Mouse (Mus musculus) neural tube, embryonic 12.5 days (tissue): ENCODE data around the gene Tshz2. TPM values are rescaled to one million over a fixed set of nuclear protein-coding genes. Genes with fewer than 3 reads are reported as not detected.

Experiments
- ATAC-seq: fragments of 200-750 bp; cut with Nextera tagmentation; 2 replicates; pipeline ENCODE4 v1.8.0; 2017; ENCODE audit warnings: low read depth, mild to moderate bottlenecking, moderate TSS enrichment, moderate library complexity; ENCODE audit not compliant: low FRiP score
- H3K27ac ChIP-seq: fragments of 300-500 bp; sonication (generic); 2 replicates; pipeline ENCODE4 v1.5.1; 2016
- H3K27me3 ChIP-seq: fragments of 300-500 bp; sonication (generic); replicated peaks from 2 replicates; pipeline ENCODE4 v1.6.1; 2016; ENCODE audit warnings: mild to moderate bottlenecking
- H3K36me3 ChIP-seq: fragments of 300-500 bp; sonication (generic); 2 replicates; pipeline ENCODE4 v1.6.1; 2016; ENCODE audit warnings: mild to moderate bottlenecking
- H3K4me1 ChIP-seq: fragments of 300-500 bp; sonication (generic); 2 replicates; pipeline ENCODE4 v1.6.1; 2016
- H3K4me2 ChIP-seq: fragments of 300-500 bp; sonication (generic); replicated peaks from 2 replicates; pipeline ENCODE4 v1.6.1; 2016; ENCODE audit warnings: mild to moderate bottlenecking
- H3K4me3 ChIP-seq: fragments of 300-500 bp; sonication (generic); 2 replicates; pipeline ENCODE4 v1.5.1; 2016
- H3K9ac ChIP-seq: fragments of 300-500 bp; sonication (generic); 2 replicates; pipeline ENCODE4 v1.6.1; 2016; ENCODE audit warnings: mild to moderate bottlenecking
- H3K9me3 ChIP-seq: fragments of 300-500 bp; sonication (generic); 2 replicates; pipeline ENCODE4 v1.6.1; 2016; ENCODE audit warnings: mild to moderate bottlenecking
- WGBS: fragments of 180-500 bp; shearing (Covaris S2); methylation state at CpG from one replicate; pipeline ENCODE4 v1.1.7; 2016; 5-methylcytosine and 5-hydroxymethylcytosine counted together
- polyA plus RNA-seq: library from polyadenylated mRNA; unstranded; fragments of >200 nt; fragmentation: Nextera tagmentation; extraction: Ambion mirVana; gene quantifications from 2 replicates; pipeline ENCODE4 v1.2.1, GENCODE M21; 2016

Gene Tshz2
- polyA plus RNA-seq, 1 experiment from 2014 or later: 30.7 TPM

DNA sequence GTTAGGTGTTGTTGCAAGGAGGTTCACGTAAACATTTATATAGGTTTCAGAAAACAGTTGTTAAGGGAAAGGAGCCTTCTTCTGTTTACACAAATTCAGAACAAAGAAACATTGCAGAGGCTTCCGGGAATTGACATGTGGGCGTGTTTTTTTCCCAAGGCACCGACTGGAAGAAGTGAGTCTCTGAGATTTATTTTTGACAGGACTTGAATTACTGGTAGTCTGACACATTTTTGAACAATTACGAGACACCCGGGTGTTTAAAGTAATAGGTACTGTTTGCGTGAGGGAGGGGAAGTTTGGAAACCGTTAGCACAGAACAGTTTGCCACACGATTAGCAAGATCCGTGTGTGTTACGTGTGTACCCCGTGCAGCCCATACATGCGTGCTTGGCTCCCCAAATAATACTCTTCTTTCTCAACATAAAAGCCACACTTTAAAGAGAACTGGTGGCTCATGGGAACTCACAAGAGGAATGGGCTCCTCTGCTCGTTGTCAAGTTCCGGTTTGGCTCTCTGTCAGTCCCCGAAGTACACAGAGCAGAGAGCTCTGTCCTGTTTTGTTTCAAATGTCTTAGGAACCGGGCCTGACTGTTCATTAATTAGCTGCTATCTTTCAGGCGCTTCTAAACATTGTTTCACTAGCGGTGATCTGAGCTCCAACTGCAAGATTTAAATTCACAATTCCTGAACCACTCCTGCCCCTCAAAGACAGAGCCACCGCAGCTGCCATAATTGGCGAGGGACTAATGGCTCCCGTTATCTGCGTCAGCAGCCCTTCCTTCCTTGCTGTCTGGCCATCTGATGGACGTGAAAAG, 91.0 kb downstream of the Tshz2 start:
- H3K9me3 ChIP-seq: no peaks in the 10 kb centered on the region
- WGBS: 62% methylated on average over 24 of the region's 24 CpGs
- H3K27ac ChIP-seq: 0 out of 2 replicates have a peak overlapping the region, but pooled peaks have one; percentile 32
- no peak overlapping the region for H3K9ac ChIP-seq
- H3K4me1 ChIP-seq: peaks cover 28% of the 10 kb centered on the region
- H3K4me2 ChIP-seq: 0 out of 2 replicates have a peak overlapping the region, but pooled peaks have one; percentile 4
- no peak for ATAC-seq
- no peaks in the 10 kb centered on the region for H3K36me3 ChIP-seq
- H3K4me3 ChIP-seq: no peak overlapping the region
- no peaks in the 10 kb centered on the region for H3K27me3 ChIP-seq

DNA sequence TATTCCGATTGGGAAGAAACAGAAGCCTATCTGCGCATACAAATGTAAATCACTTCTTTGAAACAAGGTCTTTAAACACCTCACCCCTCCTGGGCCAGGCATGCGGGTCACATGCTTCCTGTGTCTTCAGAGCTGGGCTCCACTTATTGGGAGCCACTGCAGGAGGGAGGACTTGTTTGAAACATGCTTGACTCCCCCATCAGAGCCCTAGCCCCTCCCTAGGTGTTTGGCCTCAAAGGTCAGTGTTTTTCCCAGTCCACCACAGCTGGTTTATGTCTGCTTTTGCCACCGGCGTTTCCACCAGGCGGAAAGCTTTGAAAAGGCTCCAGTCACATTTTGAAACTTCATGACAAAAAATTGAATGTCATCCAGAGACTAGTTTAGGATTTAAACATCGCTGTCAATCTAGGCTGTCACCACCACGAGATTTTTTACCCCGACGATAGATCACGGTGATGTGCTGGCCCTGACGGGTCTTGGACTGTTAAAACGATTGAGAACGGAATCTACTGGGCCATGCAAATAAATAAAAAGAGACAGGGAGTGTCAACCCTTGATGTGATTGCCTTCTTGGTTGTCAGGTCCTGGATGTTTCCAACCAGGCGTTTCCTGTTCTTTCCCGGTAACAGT, 96.0 kb downstream of the Tshz2 start:
- no peak overlapping the region for H3K27ac ChIP-seq
- no peak overlapping the region for H3K4me3 ChIP-seq
- no peak overlapping the region for H3K9ac ChIP-seq
- H3K9me3 ChIP-seq: no peaks in the 10 kb centered on the region
- H3K36me3 ChIP-seq: no peaks in the 10 kb centered on the region
- no peaks in the 10 kb centered on the region for H3K27me3 ChIP-seq
- peaks cover 6% of the 10 kb centered on the region for H3K4me1 ChIP-seq
- ATAC-seq: no peak
- no peak overlapping the region for H3K4me2 ChIP-seq
- 73% methylated on average over 16 of the region's 16 CpGs for WGBS

DNA sequence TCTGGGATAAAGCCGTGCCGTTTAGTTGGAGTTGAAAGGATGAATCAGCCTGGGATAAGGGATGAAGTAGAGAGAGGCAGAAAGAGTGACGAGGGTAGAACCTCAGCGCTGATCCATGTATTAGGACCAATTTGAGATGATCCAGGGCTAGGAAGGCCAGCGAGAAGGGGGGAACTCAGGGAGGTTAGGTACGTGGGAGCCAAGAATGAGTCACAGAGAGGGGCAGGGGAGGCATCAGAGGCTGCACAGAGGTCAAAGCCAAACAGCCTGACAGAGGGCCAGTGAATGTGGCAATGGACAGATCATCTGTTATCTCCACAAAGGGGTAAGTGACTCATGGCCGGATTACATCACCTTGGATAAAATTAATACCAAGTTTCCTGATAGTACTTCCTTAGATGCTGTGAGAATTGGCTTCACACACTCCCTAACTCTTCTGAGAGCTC, 97.8 kb downstream of the Tshz2 start:
- no peak for ATAC-seq
- Histone ChIP-seq H3K27ac (no peak overlapping the region), H3K36me3 (no peaks in the 10 kb centered on the region), H3K4me2 (no peak overlapping the region), H3K4me3 (no peak overlapping the region), H3K4me1 (peaks cover 9% of the 10 kb centered on the region; the same call in 1 of the 2 replicates), H3K9me3 (no peaks in the 10 kb centered on the region), H3K9ac (no peak overlapping the region), H3K27me3 (no peaks in the 10 kb centered on the region)
- 82% methylated on average over 7 of the region's 7 CpGs for WGBS

DNA sequence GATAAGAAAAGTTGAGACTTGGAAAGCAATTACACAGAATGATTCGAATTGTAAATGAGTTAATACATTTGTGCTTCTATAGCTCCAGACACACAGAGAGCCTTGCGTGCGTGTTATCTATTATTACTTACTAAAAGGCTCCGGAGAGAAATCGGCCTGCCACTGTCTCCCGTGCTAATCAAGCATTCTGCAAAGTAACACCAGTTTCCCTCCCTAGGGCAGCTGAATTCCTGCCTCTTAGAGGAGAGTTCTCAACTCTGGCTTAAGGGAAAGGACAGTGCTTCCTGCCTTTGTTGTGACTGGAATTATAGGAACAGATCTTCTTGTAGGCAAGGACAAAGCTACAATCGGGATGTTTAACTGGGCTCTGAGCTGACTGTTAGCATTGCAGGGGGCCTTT, 101.2 kb downstream of the Tshz2 start:
- Histone ChIP-seq H3K36me3 (no peaks in the 10 kb centered on the region), H3K27me3 (no peaks in the 10 kb centered on the region), H3K9ac (no peak overlapping the region), H3K27ac (no peak overlapping the region), H3K9me3 (no peaks in the 10 kb centered on the region), H3K4me1 (peaks cover 9% of the 10 kb centered on the region; the same call in 1 of the 2 replicates), H3K4me2 (0 out of 2 replicates have a peak overlapping the region, but pooled peaks have one; percentile 12), H3K4me3 (no peak overlapping the region)
- 51% methylated on average over 7 of the region's 7 CpGs for WGBS
- ATAC-seq: no peak

DNA sequence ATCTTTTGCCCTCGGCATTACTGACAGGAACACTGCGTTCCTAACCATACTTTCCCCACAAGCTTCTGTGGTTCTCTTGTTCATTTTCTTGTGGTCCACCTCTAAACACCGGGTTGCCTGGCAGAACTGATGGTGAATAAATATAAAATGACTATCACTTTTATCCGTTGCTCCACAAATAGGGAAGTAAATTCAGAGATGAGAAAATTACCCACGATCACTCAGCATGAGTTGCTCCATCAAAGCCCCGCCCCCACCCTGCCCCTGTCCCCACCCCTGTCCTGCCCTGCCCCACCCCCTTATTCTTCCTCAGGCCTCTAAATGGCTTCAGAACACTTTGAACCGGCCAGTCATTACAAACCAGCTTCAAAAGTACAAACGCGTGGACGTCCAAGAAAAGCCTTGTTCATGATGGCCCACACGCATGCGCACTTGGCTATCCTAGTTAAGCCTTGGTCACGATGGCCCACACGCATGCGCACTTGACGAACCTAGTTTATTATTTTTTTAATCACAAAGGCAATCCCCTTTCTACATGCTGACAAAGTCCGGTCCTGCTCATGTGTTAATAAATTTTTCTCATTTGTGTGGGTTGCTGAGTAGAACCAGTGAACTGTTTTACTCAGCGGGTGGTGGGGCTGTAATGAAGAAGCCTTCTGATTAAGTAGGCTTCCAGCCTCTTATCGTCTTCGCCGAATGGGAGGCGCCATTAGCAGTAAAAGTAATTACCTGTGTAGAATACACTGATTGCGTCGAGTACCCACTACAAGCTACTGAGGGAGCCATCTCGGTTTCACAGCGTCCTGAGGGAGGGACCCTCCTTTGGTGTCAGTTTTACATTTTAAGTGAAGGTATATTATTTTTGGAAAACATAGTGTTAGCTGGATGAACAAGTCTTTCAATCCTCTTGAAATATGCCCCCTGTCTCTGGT, 102.9 kb downstream of the Tshz2 start:
- H3K4me3 ChIP-seq: no peak overlapping the region
- no peak overlapping the region for H3K4me2 ChIP-seq
- no peaks in the 10 kb centered on the region for H3K36me3 ChIP-seq
- peaks cover 9% of the 10 kb centered on the region; the same call in 1 of the 2 replicates for H3K4me1 ChIP-seq
- 66% methylated on average over 26 of the region's 26 CpGs for WGBS
- no peaks in the 10 kb centered on the region for H3K9me3 ChIP-seq
- H3K27ac ChIP-seq: no peak overlapping the region
- H3K9ac ChIP-seq: no peak overlapping the region
- peak; percentile 53; the same call in 1 of the 2 replicates for ATAC-seq
- no peaks in the 10 kb centered on the region for H3K27me3 ChIP-seq

DNA sequence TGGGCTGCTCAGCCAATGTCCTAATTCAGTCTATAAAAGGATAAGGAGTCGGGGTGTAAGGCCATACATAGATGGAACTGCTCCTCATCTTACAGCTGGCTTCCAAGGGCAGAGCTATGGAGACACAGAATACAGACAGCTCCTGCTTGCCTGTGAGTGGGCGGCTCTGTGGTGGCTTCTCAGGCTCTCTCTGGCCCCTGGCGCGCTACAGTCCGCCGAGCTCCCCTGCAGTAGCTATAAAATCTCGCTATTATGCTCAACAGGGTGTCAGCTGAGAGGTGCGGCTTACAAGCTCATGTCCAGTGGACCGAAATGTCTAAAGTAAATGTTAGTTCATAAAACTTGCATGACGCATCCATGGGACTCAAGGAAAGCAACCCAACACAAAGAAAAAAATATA, 108.2 kb downstream of the Tshz2 start:
- Histone ChIP-seq H3K4me2 (no peak overlapping the region), H3K9ac (no peak overlapping the region), H3K27me3 (no peaks in the 10 kb centered on the region), H3K4me1 (no peaks in the 10 kb centered on the region), H3K36me3 (no peaks in the 10 kb centered on the region), H3K27ac (no peak overlapping the region), H3K4me3 (no peak overlapping the region), H3K9me3 (no peaks in the 10 kb centered on the region)
- 74% methylated on average over 10 of the region's 10 CpGs for WGBS
- no peak for ATAC-seq

DNA sequence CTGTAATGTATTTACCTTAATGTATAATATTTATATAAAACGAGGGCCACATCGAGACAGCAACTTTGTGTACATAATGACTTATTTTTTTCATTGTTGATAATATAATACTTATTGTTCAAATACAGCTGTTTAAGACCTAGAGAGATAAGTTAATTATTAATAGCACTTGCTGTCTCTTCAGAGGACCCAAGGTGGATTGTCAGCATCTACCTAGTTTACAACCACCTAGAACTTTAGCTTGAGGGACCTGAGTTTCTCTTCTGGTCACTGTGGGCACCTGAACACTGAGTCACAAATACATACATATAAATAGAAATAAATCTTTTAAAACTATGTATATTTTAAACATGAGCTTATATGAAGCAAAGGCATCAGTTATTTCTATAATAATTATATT, 110.0 kb downstream of the Tshz2 start:
- no peak overlapping the region for H3K4me2 ChIP-seq
- H3K9ac ChIP-seq: no peak overlapping the region
- no peaks in the 10 kb centered on the region for H3K27me3 ChIP-seq
- no peak overlapping the region for H3K4me3 ChIP-seq
- H3K36me3 ChIP-seq: no peaks in the 10 kb centered on the region
- no peak overlapping the region for H3K27ac ChIP-seq
- 87% methylated on average over 2 of the region's 2 CpGs for WGBS
- no peaks in the 10 kb centered on the region for H3K9me3 ChIP-seq
- H3K4me1 ChIP-seq: no peaks in the 10 kb centered on the region
- ATAC-seq: no peak

DNA sequence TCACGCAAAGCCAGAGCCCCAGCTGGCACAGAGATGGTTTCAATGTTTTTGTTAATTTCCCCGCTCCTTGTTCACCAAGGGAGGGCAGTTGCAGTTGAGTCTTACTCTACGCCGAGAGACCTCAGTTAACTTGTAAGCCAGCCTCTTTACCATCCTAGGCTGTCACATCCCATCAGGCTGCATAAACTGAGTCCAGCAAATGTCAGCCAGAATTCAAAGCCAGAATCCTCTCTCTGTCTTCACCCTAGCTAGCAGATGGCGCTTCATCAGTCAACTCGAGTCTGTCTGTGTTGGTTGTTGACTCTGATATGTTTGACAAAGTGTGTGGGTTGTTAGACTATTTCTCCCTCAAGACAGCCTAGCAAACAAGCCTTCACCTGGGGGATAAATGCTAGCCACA, 110.5 kb downstream of the Tshz2 start:
- no peak overlapping the region for H3K9ac ChIP-seq
- H3K9me3 ChIP-seq: no peaks in the 10 kb centered on the region
- H3K36me3 ChIP-seq: no peaks in the 10 kb centered on the region
- no peaks in the 10 kb centered on the region for H3K27me3 ChIP-seq
- WGBS: 84% methylated on average over 6 of the region's 6 CpGs
- H3K4me1 ChIP-seq: no peaks in the 10 kb centered on the region
- no peak overlapping the region for H3K4me3 ChIP-seq
- no peak overlapping the region for H3K27ac ChIP-seq
- ATAC-seq: no peak
- H3K4me2 ChIP-seq: no peak overlapping the region

DNA sequence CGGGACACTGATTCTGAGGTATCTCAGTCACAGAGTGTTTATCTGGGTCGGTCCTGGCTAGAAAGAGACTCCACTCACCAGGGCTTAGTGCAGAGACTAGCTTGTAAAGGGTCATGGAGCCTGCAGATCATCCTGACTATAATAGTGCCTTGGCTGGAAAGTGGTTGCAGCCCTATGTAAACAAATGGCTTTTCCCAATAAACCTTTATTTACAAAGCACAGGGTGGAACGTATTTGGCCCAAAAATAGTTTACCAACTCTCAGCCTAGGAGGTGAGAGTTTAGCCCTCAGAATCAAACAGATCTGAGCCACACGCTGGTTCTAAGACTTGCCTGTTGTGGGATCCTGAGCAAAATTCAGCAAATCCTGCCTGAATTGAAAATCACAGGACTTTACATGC, 111.1 kb downstream of the Tshz2 start:
- H3K4me3 ChIP-seq: no peak overlapping the region
- no peaks in the 10 kb centered on the region for H3K4me1 ChIP-seq
- 81% methylated on average over 4 of the region's 4 CpGs for WGBS
- H3K27me3 ChIP-seq: no peaks in the 10 kb centered on the region
- H3K4me2 ChIP-seq: no peak overlapping the region
- no peak for ATAC-seq
- no peaks in the 10 kb centered on the region for H3K36me3 ChIP-seq
- no peak overlapping the region for H3K9ac ChIP-seq
- H3K9me3 ChIP-seq: no peaks in the 10 kb centered on the region
- H3K27ac ChIP-seq: no peak overlapping the region

DNA sequence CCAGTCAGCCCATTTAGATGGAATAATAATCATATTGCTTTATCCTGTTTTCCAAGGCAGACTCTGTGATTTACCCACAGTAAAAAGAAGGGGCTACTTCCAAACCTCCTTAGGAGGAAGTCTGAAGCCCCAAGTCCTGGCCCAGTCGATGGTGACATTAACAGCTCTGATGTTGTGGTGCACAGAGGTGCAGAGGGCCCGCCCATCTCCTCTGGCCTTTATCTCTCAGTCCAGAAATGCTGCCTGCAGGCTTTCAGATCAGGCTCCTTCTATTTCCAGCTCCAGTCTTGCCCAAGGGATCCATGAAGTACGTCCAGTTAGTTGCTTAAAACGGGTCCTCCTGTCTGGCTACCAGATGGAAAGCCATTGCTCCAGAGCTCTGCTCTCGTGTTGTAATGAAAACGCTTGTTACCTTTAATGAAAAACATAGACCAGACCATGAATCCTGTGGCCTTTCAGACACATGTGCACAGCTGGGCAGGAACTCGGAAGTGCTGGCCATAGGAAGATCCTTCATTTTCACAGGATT, 114.4 kb downstream of the Tshz2 start:
- H3K9ac ChIP-seq: no peak overlapping the region
- 83% methylated on average over 7 of the region's 7 CpGs for WGBS
- H3K4me2 ChIP-seq: no peak overlapping the region

DNA sequence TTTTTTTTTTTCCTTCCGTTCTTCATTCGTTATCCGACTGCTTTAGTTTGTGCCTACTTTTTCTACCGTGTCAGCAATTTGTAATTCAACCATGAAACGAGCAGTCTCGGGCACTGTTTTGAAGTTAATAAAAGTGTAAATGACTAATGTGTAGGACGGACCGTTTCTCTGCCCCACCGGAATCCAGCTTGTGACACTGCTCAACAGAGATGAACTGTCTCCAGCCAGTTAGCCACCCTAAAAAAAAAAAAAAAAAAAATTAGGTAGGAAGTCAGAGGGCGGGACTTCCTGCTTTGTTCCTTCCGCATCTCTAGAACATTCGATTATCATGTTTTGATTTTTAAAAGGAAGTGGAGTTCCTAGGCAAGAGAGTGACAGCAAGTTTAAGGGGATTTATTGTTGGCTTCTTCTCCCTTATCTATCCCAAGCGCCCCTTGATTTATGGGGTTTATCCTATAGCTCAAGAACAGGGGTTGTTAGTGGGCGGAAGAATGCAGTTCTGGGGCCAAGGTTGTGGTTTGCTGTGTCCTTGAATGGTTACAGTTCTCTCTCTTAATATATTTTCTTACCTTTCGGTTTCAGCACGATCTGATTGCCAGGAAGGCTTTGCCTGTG, 116.6 kb downstream of the Tshz2 start:
- no peak for ATAC-seq
- WGBS: 85% methylated on average over 16 of the region's 16 CpGs
- Histone ChIP-seq H3K36me3 (no peaks in the 10 kb centered on the region), H3K4me1 (peaks cover 8% of the 10 kb centered on the region), H3K9ac (no peak overlapping the region), H3K4me3 (no peak overlapping the region), H3K4me2 (no peak overlapping the region), H3K27ac (no peak overlapping the region), H3K27me3 (no peaks in the 10 kb centered on the region), H3K9me3 (no peaks in the 10 kb centered on the region)

More for the DNA sequence above, 114.4 kb downstream of the Tshz2 start:
- Histone ChIP-seq H3K9me3 (no peaks in the 10 kb centered on the region), H3K4me1 (peaks cover 8% of the 10 kb centered on the region), H3K4me3 (no peak overlapping the region), H3K36me3 (no peaks in the 10 kb centered on the region), H3K27ac (no peak overlapping the region), H3K27me3 (no peaks in the 10 kb centered on the region)
- ATAC-seq: no peak
